Mouse (Mus musculus): ENCODE data around the gene Tmc5. TPM values are rescaled to one million over a fixed set of nuclear protein-coding genes. Genes with fewer than 3 reads are reported as not detected.

Gene Tmc5
- polyA plus RNA-seq, 1 experiment from 2014 or later: 5.3 TPM

GRCm38 (mm10) chr7:118583821-118584220 lies 13.3 kb upstream of the Tmc5 start:
- peaks cover 10% of the 10 kb centered on the region for H3K4me1 ChIP-seq (replicated peaks; ENCODE audit: control insufficient read depth, insufficient read depth, low read length)
- peak overlapping the region; percentile 89 for H3K4me2 ChIP-seq (ENCODE audit: low read length)
- ATAC-seq (replicated peaks; ENCODE audit: low FRiP score, low TSS enrichment, low read depth): no peak
- peak overlapping the region; percentile 50 for H3K4me3 ChIP-seq (ENCODE audit: low read depth, low read length)
- no peaks in the 10 kb centered on the region for H3K36me3 ChIP-seq (ENCODE audit: control insufficient read depth, insufficient read depth, low read length)
- 16% methylated on average over 7 of the region's 7 CpGs for WGBS
- H3K27ac ChIP-seq (ENCODE audit: low read depth): no peak overlapping the region
- peak overlapping the region; percentile 61 for H3K9ac ChIP-seq (ENCODE audit: low read length)
- no peaks in the 10 kb centered on the region for H3K27me3 ChIP-seq (replicated peaks; ENCODE audit: control insufficient read depth, insufficient read depth, low read length)
- no peak for DNase-seq (ENCODE audit: low spot score)
- H3K9me3 ChIP-seq (ENCODE audit: control insufficient read depth, low read length): no peaks in the 10 kb centered on the region

DNA sequence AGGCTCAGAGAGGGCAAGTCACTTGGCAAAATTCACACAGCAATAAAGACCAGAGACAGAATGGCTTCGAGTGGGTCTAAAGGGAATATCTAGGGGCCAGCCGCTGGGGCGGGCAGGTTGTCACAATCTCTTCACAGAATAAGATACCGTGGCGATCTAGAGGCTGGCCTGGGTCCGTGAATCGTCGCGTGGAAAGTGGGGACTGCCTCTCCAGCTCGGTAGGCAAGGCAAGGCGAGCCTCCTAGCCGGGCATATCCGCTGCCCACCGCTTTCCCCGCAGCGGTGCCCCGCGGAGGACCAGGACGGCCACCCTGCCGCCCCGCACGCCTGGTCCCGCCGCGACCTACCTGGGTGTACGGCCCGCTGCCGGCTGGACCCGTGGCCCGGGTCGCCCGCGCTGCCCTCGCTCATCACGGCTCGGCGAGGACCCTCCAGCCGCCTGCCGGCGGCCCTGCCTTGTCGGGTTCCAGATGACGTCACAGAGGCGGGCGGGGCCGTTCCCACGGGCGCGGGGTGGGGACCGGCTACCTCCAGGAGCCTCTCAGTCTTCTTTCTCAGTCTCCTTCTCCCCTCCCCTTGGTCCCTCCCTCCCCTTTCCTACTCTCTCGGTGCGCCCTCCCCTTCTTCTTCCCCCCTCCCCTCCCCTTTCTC lies 12.7 kb upstream of the Tmc5 start, which contains the start of gene Tmc7:
Gene Tmc7, minus strand, starts transcription at position 480 of the 651 bp plus-strand sequence.
- H3K4me3 ChIP-seq (ENCODE audit: low read depth, low read length): peak within 1 kb of the TSS; percentile 50
- peak within 1 kb of the TSS; percentile 61 for H3K9ac ChIP-seq (ENCODE audit: low read length)
- peak; percentile 85 for ATAC-seq (replicated peaks; ENCODE audit: low FRiP score, low TSS enrichment, low read depth)
- H3K27me3 ChIP-seq (replicated peaks; ENCODE audit: control insufficient read depth, insufficient read depth, low read length): no peaks in the 10 kb centered on the region
- peak within 1 kb of the TSS; percentile 89 for H3K4me2 ChIP-seq (ENCODE audit: low read length)
- under 1% methylated on average over 50 of the region's 51 CpGs for WGBS
- peak; percentile 93 for DNase-seq (ENCODE audit: low spot score)
- H3K4me1 ChIP-seq (replicated peaks; ENCODE audit: control insufficient read depth, insufficient read depth, low read length): peaks cover 10% of the 10 kb centered on the region
- no peaks in the 10 kb centered on the region for H3K9me3 ChIP-seq (ENCODE audit: control insufficient read depth, low read length)
- no peak within 1 kb of the TSS for H3K27ac ChIP-seq (ENCODE audit: low read depth)
- no peaks in the 10 kb centered on the region for H3K36me3 ChIP-seq (ENCODE audit: control insufficient read depth, insufficient read depth, low read length)

DNA sequence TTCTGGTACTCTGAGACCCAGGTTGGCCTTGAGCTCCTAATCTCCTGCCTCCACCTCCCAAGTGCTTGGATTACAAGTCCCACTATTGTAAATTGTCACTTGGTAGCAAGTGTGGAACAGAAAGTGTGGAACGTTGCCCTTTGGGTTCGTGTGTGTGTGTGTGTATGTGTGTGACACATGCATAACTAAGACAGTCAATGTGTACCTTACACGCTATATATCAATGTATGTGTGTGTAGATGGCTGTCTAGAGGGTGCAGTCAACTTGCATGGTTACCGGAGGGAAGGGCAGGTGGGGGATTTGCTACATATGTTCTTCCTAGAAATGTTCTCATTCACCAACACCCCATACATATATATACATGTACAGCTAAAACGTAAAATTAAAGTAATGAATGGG lies 12.2 kb upstream of the Tmc5 start:
- Histone ChIP-seq H3K4me1 (replicated peaks; ENCODE audit: control insufficient read depth, insufficient read depth, low read length) (peaks cover 10% of the 10 kb centered on the region), H3K4me2 (ENCODE audit: low read length) (peak overlapping the region; percentile 89), H3K4me3 (ENCODE audit: low read depth, low read length) (peak overlapping the region; percentile 50), H3K9ac (ENCODE audit: low read length) (no peak overlapping the region; the same call in 1 of the 2 replicates), H3K36me3 (ENCODE audit: control insufficient read depth, insufficient read depth, low read length) (no peaks in the 10 kb centered on the region), H3K27ac (ENCODE audit: low read depth) (no peak overlapping the region), H3K9me3 (ENCODE audit: control insufficient read depth, low read length) (no peaks in the 10 kb centered on the region), H3K27me3 (replicated peaks; ENCODE audit: control insufficient read depth, insufficient read depth, low read length) (no peaks in the 10 kb centered on the region)
- DNase-seq (ENCODE audit: low spot score): no peak
- peak; percentile 9; the same call in 1 of the 2 replicates for ATAC-seq (replicated peaks; ENCODE audit: low FRiP score, low TSS enrichment, low read depth)
- WGBS: 61% methylated on average over 5 of the region's 5 CpGs

DNA sequence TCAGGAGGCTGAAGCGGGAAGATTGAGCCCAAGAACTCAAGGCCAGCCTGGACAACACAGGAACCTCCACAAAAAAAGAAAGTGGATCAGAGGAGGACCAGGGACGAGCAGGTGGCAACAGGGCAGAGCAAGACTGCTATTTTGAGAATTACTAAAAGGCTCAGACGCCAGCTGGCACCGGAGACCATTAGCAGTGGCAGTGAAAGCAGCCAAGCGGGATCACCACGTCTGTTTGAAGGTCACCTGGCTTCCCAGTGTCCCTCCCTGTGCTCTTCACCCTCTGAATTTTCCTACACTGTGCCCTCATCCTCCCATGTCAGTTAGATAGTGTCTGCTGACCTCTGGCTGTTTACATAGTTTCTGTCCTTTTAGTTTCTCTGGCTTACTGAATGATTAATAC lies 11.2 kb upstream of the Tmc5 start:
- WGBS: 68% methylated on average over 6 of the region's 6 CpGs
- ATAC-seq (replicated peaks; ENCODE audit: low FRiP score, low TSS enrichment, low read depth): no peak
- no peak for DNase-seq (ENCODE audit: low spot score)

DNA sequence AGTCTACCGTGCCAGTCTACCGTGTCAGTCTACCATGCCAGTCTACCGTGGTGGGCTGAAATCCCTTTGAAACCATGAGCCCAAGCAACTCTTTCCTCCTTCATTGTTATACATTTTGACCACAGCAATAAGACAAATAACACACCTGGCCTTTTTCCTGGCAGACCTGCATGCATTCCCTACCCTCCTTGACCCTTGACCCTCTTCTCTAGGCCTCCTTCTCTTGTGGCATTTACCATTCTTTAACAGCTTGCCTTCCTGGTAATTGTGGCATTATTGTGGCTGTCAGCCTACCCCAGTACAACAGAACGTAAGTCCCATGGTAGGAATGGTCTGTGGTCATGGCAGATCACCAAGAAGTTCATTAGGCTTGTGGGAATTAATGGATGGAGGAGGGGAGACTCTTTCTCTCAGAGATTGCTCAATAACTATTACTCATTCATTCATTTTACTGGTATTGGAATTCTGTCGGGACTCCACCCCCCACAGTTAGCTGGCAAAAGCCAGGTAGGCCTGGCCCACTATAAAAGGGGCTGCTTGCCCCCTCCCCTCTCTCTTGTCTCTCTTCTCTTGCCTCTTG lies 6.3 kb upstream of the Tmc5 start:
- Histone ChIP-seq H3K4me2 (ENCODE audit: low read length) (no peak overlapping the region), H3K9ac (ENCODE audit: low read length) (no peak overlapping the region), H3K27ac (ENCODE audit: low read depth) (no peak overlapping the region), H3K4me1 (replicated peaks; ENCODE audit: control insufficient read depth, insufficient read depth, low read length) (0 out of 2 replicates have a peak, but pooled peaks cover 3% of the 10 kb centered on the region), H3K4me3 (ENCODE audit: low read depth, low read length) (no peak overlapping the region), H3K27me3 (replicated peaks; ENCODE audit: control insufficient read depth, insufficient read depth, low read length) (no peaks in the 10 kb centered on the region; the same call in 1 of the 2 replicates), H3K9me3 (ENCODE audit: control insufficient read depth, low read length) (no peaks in the 10 kb centered on the region), H3K36me3 (ENCODE audit: control insufficient read depth, insufficient read depth, low read length) (no peaks in the 10 kb centered on the region)
- no peak for ATAC-seq (replicated peaks; ENCODE audit: low FRiP score, low TSS enrichment, low read depth)
- 88% methylated on average over 5 of the region's 5 CpGs for WGBS
- no peak for DNase-seq (ENCODE audit: low spot score)

More for the DNA sequence above, 11.2 kb upstream of the Tmc5 start:
- H3K4me2 ChIP-seq (ENCODE audit: low read length): no peak overlapping the region
- peaks cover 10% of the 10 kb centered on the region for H3K4me1 ChIP-seq (replicated peaks; ENCODE audit: control insufficient read depth, insufficient read depth, low read length)
- no peak overlapping the region for H3K9ac ChIP-seq (ENCODE audit: low read length)
- no peaks in the 10 kb centered on the region for H3K36me3 ChIP-seq (ENCODE audit: control insufficient read depth, insufficient read depth, low read length)
- H3K9me3 ChIP-seq (ENCODE audit: control insufficient read depth, low read length): no peaks in the 10 kb centered on the region
- no peak overlapping the region for H3K4me3 ChIP-seq (ENCODE audit: low read depth, low read length)
- no peak overlapping the region for H3K27ac ChIP-seq (ENCODE audit: low read depth)
- no peaks in the 10 kb centered on the region for H3K27me3 ChIP-seq (replicated peaks; ENCODE audit: control insufficient read depth, insufficient read depth, low read length)

DNA sequence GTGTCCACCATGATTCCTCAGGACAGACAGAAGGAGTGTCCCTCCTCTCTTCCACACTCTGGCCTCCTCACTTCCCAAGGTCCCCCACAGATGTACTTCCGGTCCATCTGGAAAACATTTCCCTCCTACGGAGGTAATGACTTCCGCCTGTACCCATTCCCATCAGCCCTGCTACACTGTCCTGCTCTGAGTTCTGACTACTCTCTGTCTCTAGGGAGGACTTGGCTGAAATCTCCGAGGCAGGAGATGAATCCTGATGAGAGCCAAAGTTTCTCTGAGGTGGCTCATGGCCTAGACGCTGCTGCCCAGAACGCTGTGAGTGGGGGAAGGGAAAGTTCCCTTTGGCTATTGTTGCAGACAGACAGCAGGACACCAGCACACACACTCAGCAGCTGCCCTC lies 5.0 kb upstream of the Tmc5 start:
- Histone ChIP-seq H3K36me3 (ENCODE audit: control insufficient read depth, insufficient read depth, low read length) (no peaks in the 10 kb centered on the region), H3K4me1 (replicated peaks; ENCODE audit: control insufficient read depth, insufficient read depth, low read length) (0 out of 2 replicates have a peak, but pooled peaks cover 3% of the 10 kb centered on the region), H3K27ac (ENCODE audit: low read depth) (no peak overlapping the region), H3K4me2 (ENCODE audit: low read length) (no peak overlapping the region), H3K9ac (ENCODE audit: low read length) (no peak overlapping the region), H3K4me3 (ENCODE audit: low read depth, low read length) (no peak overlapping the region), H3K27me3 (replicated peaks; ENCODE audit: control insufficient read depth, insufficient read depth, low read length) (peaks cover 13% of the 10 kb centered on the region), H3K9me3 (ENCODE audit: control insufficient read depth, low read length) (no peaks in the 10 kb centered on the region)
- no peak for ATAC-seq (replicated peaks; ENCODE audit: low FRiP score, low TSS enrichment, low read depth)
- WGBS: 53% methylated on average over 6 of the region's 6 CpGs
- DNase-seq (ENCODE audit: low spot score): no peak

- peak; percentile 47 for ATAC-seq (replicated peaks; ENCODE audit: low FRiP score, low TSS enrichment, low read depth)
- no peak overlapping the region for H3K9ac ChIP-seq (ENCODE audit: low read length)
- 0 out of 2 replicates have a peak, but pooled peaks cover 3% of the 10 kb centered on the region for H3K4me1 ChIP-seq (replicated peaks; ENCODE audit: control insufficient read depth, insufficient read depth, low read length)
- no peak overlapping the region for H3K4me2 ChIP-seq (ENCODE audit: low read length)
- no peak overlapping the region for H3K4me3 ChIP-seq (ENCODE audit: low read depth, low read length)
- H3K27ac ChIP-seq (ENCODE audit: low read depth): no peak overlapping the region; the same call in 1 of the 2 replicates
- no peak for DNase-seq (ENCODE audit: low spot score)
- no peaks in the 10 kb centered on the region for H3K36me3 ChIP-seq (ENCODE audit: control insufficient read depth, insufficient read depth, low read length)
- H3K9me3 ChIP-seq (ENCODE audit: control insufficient read depth, low read length): no peaks in the 10 kb centered on the region
- 14% methylated on average over 9 of the region's 9 CpGs for WGBS
- peaks cover 23% of the 10 kb centered on the region for H3K27me3 ChIP-seq (replicated peaks; ENCODE audit: control insufficient read depth, insufficient read depth, low read length)
Measured at GRCm38 (mm10) chr7:118593567-118594407, 3.3 kb upstream of the Tmc5 start.

DNA sequence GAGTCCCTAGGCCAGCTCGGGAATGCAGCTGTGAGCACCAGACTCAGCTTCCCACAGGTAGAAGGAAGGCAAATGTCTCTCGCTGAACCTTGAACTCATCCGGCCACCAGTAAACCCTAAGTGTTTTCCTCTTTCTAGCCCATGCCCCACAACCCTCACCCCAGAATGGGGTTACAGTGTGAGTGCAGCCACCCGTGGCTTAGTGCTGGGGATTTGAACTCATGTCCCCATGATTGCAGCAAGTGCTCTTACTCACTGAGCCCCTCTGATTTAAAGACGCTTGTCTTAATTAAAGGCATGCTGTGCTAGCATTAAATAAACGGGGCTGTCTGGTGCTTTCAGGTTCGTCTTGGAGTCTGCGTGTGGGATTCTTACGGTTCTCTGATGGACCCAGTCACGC lies 2.5 kb upstream of the Tmc5 start:
- H3K36me3 ChIP-seq (ENCODE audit: control insufficient read depth, insufficient read depth, low read length): no peaks in the 10 kb centered on the region
- ATAC-seq (replicated peaks; ENCODE audit: low FRiP score, low TSS enrichment, low read depth) (no peak; the same call in 1 of the 2 replicates), DNase-seq (ENCODE audit: low spot score) (no peak)
- H3K9me3 ChIP-seq (ENCODE audit: control insufficient read depth, low read length): no peaks in the 10 kb centered on the region
- no peak overlapping the region for H3K27ac ChIP-seq (ENCODE audit: low read depth)
- peak overlapping the region; percentile 44 for H3K4me2 ChIP-seq (ENCODE audit: low read length)
- no peak overlapping the region for H3K9ac ChIP-seq (ENCODE audit: low read length)
- H3K4me3 ChIP-seq (ENCODE audit: low read depth, low read length): no peak overlapping the region
- H3K4me1 ChIP-seq (replicated peaks; ENCODE audit: control insufficient read depth, insufficient read depth, low read length): 0 out of 2 replicates have a peak, but pooled peaks cover 3% of the 10 kb centered on the region
- 33% methylated on average over 10 of the region's 10 CpGs for WGBS
- peaks cover 23% of the 10 kb centered on the region for H3K27me3 ChIP-seq (replicated peaks; ENCODE audit: control insufficient read depth, insufficient read depth, low read length)

Data from intestine, embryonic 14.5 days (tissue).